In the genomic region with DNA sequence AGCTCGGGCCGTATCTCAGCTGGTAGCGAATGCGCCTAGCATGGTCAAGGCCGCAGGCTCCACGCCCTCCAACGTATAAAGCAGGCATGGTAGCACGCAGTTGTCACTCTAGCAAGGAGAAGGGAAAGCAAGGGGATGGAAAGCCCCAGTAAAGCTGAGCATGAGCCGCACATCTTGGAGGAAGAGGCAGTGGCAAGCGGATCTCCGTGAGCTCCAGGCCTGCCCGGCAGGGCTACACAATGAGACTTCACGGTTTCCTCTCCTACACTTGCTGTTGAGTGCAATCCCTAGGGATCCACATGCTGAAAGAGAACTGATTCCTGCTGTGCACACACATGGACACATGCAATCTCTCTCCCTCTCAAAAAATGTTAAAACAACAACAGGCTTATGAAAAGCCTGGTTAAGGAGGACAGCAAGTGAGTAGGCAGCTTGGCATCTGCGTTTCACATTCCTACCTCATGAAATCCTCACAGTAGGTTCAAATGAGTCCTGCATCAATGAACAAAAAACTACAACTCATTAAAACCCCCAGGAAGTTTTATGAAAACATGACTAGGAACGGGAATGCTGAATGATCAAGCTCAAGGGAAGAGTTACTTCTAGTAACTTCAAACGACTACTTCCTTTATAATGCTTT, we compare ENCODE assay signal across 13 mouse cellular contexts. TPM values are rescaled to one million over a fixed set of nuclear protein-coding genes. Genes with fewer than 3 reads are reported as not detected.
A peak's percentile ranks its signal among the peaks of the same experiment; 100 is the strongest.
DNase-seq lines count a peak whose midpoint lies in the region; ATAC-seq and TF ChIP-seq lines count a peak whose summit lies in the region.
"Had no signal": no experiment of that assay in that cellular context is flagged by ENCODE, and none has a peak within 500 bp of the region (broad histone marks: within the 10 kb centered on the region; RNA-seq: fewer than 3 reads in every experiment).

No protein-coding gene starts in this region.

- no peak; the same call in 1 of the 2 replicates for ATAC-seq in kidney, postnatal 0 days (replicated peaks; ENCODE audit: low FRiP score, low read depth)
- no peak for ATAC-seq in erythroblast, adult 5-6 weeks (replicated peaks; ENCODE audit: low FRiP score, poor library complexity, severe bottlenecking)
- ATAC-seq: intestine, postnatal 0 days; midbrain, embryonic 15.5 days had no signal

- H3K4me1 ChIP-seq in kidney, postnatal 0 days (replicated peaks; ENCODE audit: insufficient read depth, low read length) = peaks cover 18% of the 10 kb centered on the region

- no peaks in the 10 kb centered on the region for H3K9me3 ChIP-seq in kidney, postnatal 0 days (replicated peaks; ENCODE audit: low read length)
- H3K9me3 ChIP-seq: midbrain, embryonic 15.5 days had no signal

- no peaks in the 10 kb centered on the region for H3K36me3 ChIP-seq in kidney, postnatal 0 days (ENCODE audit: insufficient read depth, low read length)
- H3K36me3 ChIP-seq: midbrain, embryonic 15.5 days had no signal

- H3K4me2 ChIP-seq in kidney, postnatal 0 days (ENCODE audit: low read length) = no peak overlapping the region
- H3K4me2 ChIP-seq: lung, embryonic 14.5 days; midbrain, embryonic 15.5 days had no signal

- TF ChIP-seq CTCF in kidney, postnatal 0 days (IDR thresholded peaks at IDR 0.05; ENCODE audit: low read depth) = 0 out of 2 replicates have a peak, but pooled peaks have one; percentile 1
- peak; percentile 27; the same call in 1 of the 2 replicates for TF ChIP-seq CTCF in layer of hippocampus, adult 2 months (conservative IDR thresholded peaks at IDR 0.05)

- WGBS in kidney, postnatal 0 days = 64% methylated on average over 16 of the region's 16 CpGs

- H3K27ac ChIP-seq in kidney, postnatal 0 days = peak overlapping the region; percentile 63
- H3K27ac ChIP-seq in layer of hippocampus, adult 2 months = peak overlapping the region; percentile 67; the same call in 1 of the 2 replicates
- H3K27ac ChIP-seq: midbrain, embryonic 15.5 days had no signal

- peak; percentile 11 for DNase-seq in embryo, embryonic 10 days (ENCODE audit: low spot score)
- no peak for DNase-seq in embryo, embryonic 10.5 days (ENCODE audit: low spot score)
- DNase-seq in kidney, postnatal 0 days (ENCODE audit: low spot score) = no peak
- no peak for DNase-seq in kidney, postnatal 36 days
- peak; percentile 86 for DNase-seq in Muller cell, postnatal 12 days (ENCODE audit: inconsistent ontology term)
- peak; percentile 31 to 47 for DNase-seq in layer of hippocampus, adult 2 months (ENCODE audit: low spot score in 2 of 2)
- DNase-seq in right cerebral cortex, postnatal 14 days = no peak
- DNase-seq: cerebellum, adult 8-10 months; lung, embryonic 14.5 days; thymus, adult 18-20 months had no signal

- no peaks in the 10 kb centered on the region for H3K27me3 ChIP-seq in kidney, postnatal 0 days (ENCODE audit: insufficient read depth, low read length)
- H3K27me3 ChIP-seq: midbrain, embryonic 15.5 days had no signal

- H3K9ac ChIP-seq in kidney, postnatal 0 days (ENCODE audit: low read depth, low read length) = no peak overlapping the region
- H3K9ac ChIP-seq: lung, embryonic 14.5 days; midbrain, embryonic 15.5 days had no signal

- no peak overlapping the region for H3K4me3 ChIP-seq in kidney, postnatal 0 days (replicated peaks; ENCODE audit: low read depth, low read length)
- peak overlapping the region; percentile 10 for H3K4me3 ChIP-seq in layer of hippocampus, adult 2 months
- H3K4me3 ChIP-seq: midbrain, embryonic 15.5 days had no signal

RNA-seq across cellular contexts. Expression of gene Aplp2, which starts 7.9 kb away (rescaled TPM):
- polyA plus RNA-seq in kidney, postnatal 0 days (2015; fragmentation: Nextera tagmentation; extraction: Ambion mirVana) = 357 and 367 TPM in 2 replicates
- total RNA-seq in layer of hippocampus, adult 2 months (2021) = 100 to 1,000 TPM; 447 to 470 TPM
- total RNA-seq in erythroblast, adult 5-6 weeks (2015; ENCODE audit: low replicate concordance) = 117 and 165 TPM in 2 replicates
- total RNA-seq in erythroblast, adult 5-6 weeks (2017; ENCODE audit: low replicate concordance) = 209 and 318 TPM in 2 replicates

Comparison
In these comparisons a context has a peak if more than half of its experiments do, and no peak if none do; other contexts are left out.
1. DNase-seq: peak in embryo, embryonic 10 days (single experiment), Muller cell, postnatal 12 days (single experiment) and layer of hippocampus, adult 2 months (2 of 2); none in embryo, embryonic 10.5 days (single experiment), kidney, postnatal 0 days (single experiment), kidney, postnatal 36 days (0 of 2) and right cerebral cortex, postnatal 14 days (single experiment).